Mouse (Mus musculus): ENCODE results near the gene Gbp6.
"Not testable (repeated sequence)": the region's sequence is repeated elsewhere in the genome, so short reads cannot be mapped to it uniquely, and the experiment has no call there.

DNA sequence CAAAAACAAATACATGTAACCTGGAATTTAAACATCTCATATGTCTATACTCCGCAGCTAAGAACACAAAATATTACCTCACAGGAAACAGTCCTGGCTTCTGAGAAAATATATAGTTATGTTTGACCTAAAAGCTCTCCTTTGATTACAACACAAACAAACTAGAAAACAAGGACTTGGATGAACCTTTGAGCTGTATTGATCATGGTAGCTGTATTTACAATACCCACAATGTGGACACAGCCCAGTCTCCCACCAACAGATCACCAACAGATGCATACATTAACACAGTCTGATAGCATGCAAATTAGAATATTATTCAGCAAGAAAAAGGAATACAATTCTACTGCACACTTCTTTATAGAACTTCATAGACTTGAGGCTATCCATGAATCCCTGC, 55.1 kb downstream of the Gbp6 start:
- TF ChIP-seq POLR2A (IDR thresholded peaks at IDR 0.05; ENCODE audit: control insufficient read depth, extremely low read depth, insufficient read depth, low read length, poor library complexity); CTCF (IDR thresholded peaks at IDR 0.05; ENCODE audit: borderline replicate concordance, control insufficient read depth, extremely low read depth, insufficient read depth, low read length, poor library complexity): not testable (repeated sequence)
